Mouse (Mus musculus) ES-Bruce4 (cell line): Measurements from ENCODE around the gene Hoxa5. TPM values are rescaled to one million over a fixed set of nuclear protein-coding genes. Genes with fewer than 3 reads are reported as not detected.

Experiments used
- H3K27ac ChIP-seq: 2 replicates; pipeline ENCODE4 v1.5.1; 2012; ENCODE audit warnings: low read length, inconsistent platforms; ENCODE audit not compliant: insufficient read depth
- H3K27me3 ChIP-seq: 2 replicates; pipeline ENCODE4 v1.6.1; 2012; ENCODE audit warnings: mild to moderate bottlenecking, low read length, inconsistent platforms; ENCODE audit not compliant: control insufficient read depth, poor library complexity, insufficient read depth, severe bottlenecking
- H3K36me3 ChIP-seq: 2 replicates; pipeline ENCODE4 v1.6.1; 2012; ENCODE audit warnings: inconsistent platforms, mild to moderate bottlenecking, low read length, moderate library complexity; ENCODE audit not compliant: control insufficient read depth, poor library complexity, insufficient read depth, severe bottlenecking
- H3K4me1 ChIP-seq: one replicate; pipeline ENCODE4 v1.8.1; 2011; ENCODE audit warnings: low read length; ENCODE audit not compliant: control insufficient read depth, insufficient read depth
- H3K4me3 ChIP-seq: 2 replicates; pipeline ENCODE4 v1.5.1; 2011; ENCODE audit warnings: low read depth, mild to moderate bottlenecking, low read length
- H3K9ac ChIP-seq: 2 replicates; pipeline ENCODE4 v1.6.1; 2012; ENCODE audit warnings: low read depth, mild to moderate bottlenecking, inconsistent platforms; ENCODE audit not compliant: poor library complexity, severe bottlenecking
- H3K9me3 ChIP-seq: replicated peaks from 2 replicates; pipeline ENCODE4 v1.6.1; 2012; ENCODE audit warnings: mild to moderate bottlenecking, low read length, inconsistent platforms; ENCODE audit not compliant: control insufficient read depth, poor library complexity, insufficient read depth, severe bottlenecking
- CTCF ChIP-seq: IDR thresholded peaks from one replicate; pipeline ENCODE4 v1.8.1; 2011; ENCODE audit warnings: low read depth, low read length
- EP300 ChIP-seq: IDR thresholded peaks from 2 replicates; pipeline ENCODE4 v1.6.1; 2011; ENCODE audit warnings: low read depth, low read length; ENCODE audit not compliant: insufficient read depth
- POLR2A ChIP-seq: IDR thresholded peaks from one replicate; pipeline ENCODE4 v1.8.1; 2011; ENCODE audit warnings: low read length; ENCODE audit not compliant: insufficient read depth
- polyA plus RNA-seq: library from polyadenylated mRNA; stranded (reverse); fragments of >200 nt; gene quantifications from 2 replicates; pipeline ENCODE4 v1.2.4, GENCODE M21; 2011; ENCODE audit warnings: low read depth; ENCODE audit not compliant: missing spikeins, insufficient read depth, insufficient read length

Hoxa5 gene
- polyA plus RNA-seq, 1 experiment: not detected

GRCm38 (mm10) chr6:52180213-52180710, 24.1 kb downstream of the Hoxa5 start:
- Histone ChIP-seq H3K36me3 (no peaks in the 10 kb centered on the region), H3K4me1 (no peaks in the 10 kb centered on the region), H3K9me3 (no peaks in the 10 kb centered on the region), H3K9ac (no peak overlapping the region), H3K4me3 (no peak overlapping the region), H3K27ac (no peak overlapping the region), H3K27me3 (peaks cover 37% of the 10 kb centered on the region)
- no peak for TF ChIP-seq POLR2A
- no peak for TF ChIP-seq EP300
- no peak for TF ChIP-seq CTCF

GRCm38 (mm10) chr6:52179690-52180089, 24.7 kb downstream of the Hoxa5 start:
- H3K9me3 ChIP-seq: no peaks in the 10 kb centered on the region
- TF ChIP-seq POLR2A (no peak), CTCF (no peak), EP300 (no peak)
- no peak overlapping the region for H3K4me3 ChIP-seq
- no peak overlapping the region for H3K9ac ChIP-seq
- peaks cover 39% of the 10 kb centered on the region for H3K27me3 ChIP-seq
- no peaks in the 10 kb centered on the region for H3K36me3 ChIP-seq
- H3K27ac ChIP-seq: no peak overlapping the region
- H3K4me1 ChIP-seq: no peaks in the 10 kb centered on the region

GRCm38 (mm10) chr6:52178918-52179665, 25.3 kb downstream of the Hoxa5 start:
- TF ChIP-seq POLR2A: no peak
- TF ChIP-seq CTCF: no peak
- TF ChIP-seq EP300: no peak
- Histone ChIP-seq H3K4me1 (no peaks in the 10 kb centered on the region), H3K4me3 (no peak overlapping the region), H3K36me3 (no peaks in the 10 kb centered on the region), H3K9me3 (no peaks in the 10 kb centered on the region), H3K27me3 (peaks cover 39% of the 10 kb centered on the region), H3K27ac (no peak overlapping the region), H3K9ac (no peak overlapping the region)

GRCm38 (mm10) chr6:52177806-52178205, 26.6 kb downstream of the Hoxa5 start:
- Histone ChIP-seq H3K9ac (no peak overlapping the region), H3K27ac (no peak overlapping the region), H3K9me3 (no peaks in the 10 kb centered on the region), H3K36me3 (no peaks in the 10 kb centered on the region), H3K4me3 (no peak overlapping the region), H3K4me1 (no peaks in the 10 kb centered on the region), H3K27me3 (peaks cover 48% of the 10 kb centered on the region)
- TF ChIP-seq CTCF: no peak
- TF ChIP-seq EP300: no peak
- no peak for TF ChIP-seq POLR2A

GRCm38 (mm10) chr6:52177061-52177735, 27.2 kb downstream of the Hoxa5 start, which contains the start of gene 5730596B20Rik:
Gene 5730596B20Rik (plus strand): TSS chr6:52177498.
- no peaks in the 10 kb centered on the region for H3K4me1 ChIP-seq
- no peaks in the 10 kb centered on the region for H3K36me3 ChIP-seq
- H3K27me3 ChIP-seq: peaks cover 48% of the 10 kb centered on the region
- no peak within 1 kb of the TSS for H3K9ac ChIP-seq
- no peak within 1 kb of the TSS for H3K4me3 ChIP-seq
- no peak for TF ChIP-seq CTCF
- TF ChIP-seq POLR2A: no peak
- TF ChIP-seq EP300: no peak
- H3K27ac ChIP-seq: no peak within 1 kb of the TSS
- no peaks in the 10 kb centered on the region for H3K9me3 ChIP-seq

- no peaks in the 10 kb centered on the region for H3K9me3 ChIP-seq
- no peaks in the 10 kb centered on the region for H3K4me1 ChIP-seq
- no peak overlapping the region for H3K27ac ChIP-seq
- H3K36me3 ChIP-seq: no peaks in the 10 kb centered on the region
- TF ChIP-seq POLR2A: no peak
- TF ChIP-seq CTCF: no peak
- TF ChIP-seq EP300: no peak
- H3K9ac ChIP-seq: no peak overlapping the region
- H3K27me3 ChIP-seq: peaks cover 55% of the 10 kb centered on the region
- no peak overlapping the region for H3K4me3 ChIP-seq
These were observed 28.0 kb downstream of the Hoxa5 start for GRCm38 (mm10) chr6:52176391-52176790.
